Mouse (Mus musculus) heart, postnatal 25 days (tissue): Measurements from ENCODE around the gene Rassf4. TPM values are rescaled to one million over a fixed set of nuclear protein-coding genes. Genes with fewer than 3 reads are reported as not detected.
A peak's percentile ranks its signal among the peaks of the same experiment; 100 is the strongest.

Experiments
- DNase-seq: peaks from one replicate; pipeline ENCODE4 v3.0.0; 2022; ENCODE audit warnings: low spot score
- intact Hi-C: fragments of 180-260 bp; cut with DNase I; formaldehyde crosslinking; loops from one replicate; pipeline ENCODE4 v1.15.1; 2025
- total RNA-seq, 2 experiments: library from RNA; stranded (reverse); gene quantifications; 2 replicates each; pipeline ENCODE4 v1.2.3; 2021

Gene Rassf4
- total RNA-seq, 2 experiments from 2014 or later = 5.8 to 8.2 TPM

DNA sequence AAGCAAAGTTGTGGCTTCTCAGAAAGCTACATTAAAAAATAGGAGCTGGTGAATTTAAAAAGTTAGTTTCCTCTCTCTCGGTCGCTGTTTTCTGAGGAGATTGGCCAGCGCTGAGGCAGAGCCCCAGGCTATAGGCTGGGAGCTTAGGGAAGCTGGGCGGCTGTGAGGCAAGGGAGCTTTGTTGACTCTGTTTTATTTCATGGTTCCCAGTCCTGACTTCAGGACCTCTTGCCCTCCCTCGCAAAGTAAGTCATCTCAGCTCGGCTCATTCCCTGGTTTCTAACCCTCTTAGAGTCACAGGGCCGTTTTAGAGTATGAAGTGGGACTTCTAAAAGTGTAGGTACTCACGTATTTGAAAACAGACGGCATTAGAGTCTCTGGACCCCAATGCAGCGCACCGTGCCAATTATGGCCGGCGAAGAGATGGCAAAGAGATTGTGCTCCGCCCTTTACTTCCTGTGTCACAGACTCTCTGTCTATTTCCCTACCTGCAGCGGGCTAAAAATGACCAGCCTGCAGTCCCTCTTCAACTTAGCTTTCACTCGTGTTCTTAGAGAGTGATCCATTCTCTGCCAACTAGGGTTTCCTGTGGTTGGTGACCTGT, 633 bp upstream of the Rassf4 start:
- no peak for DNase-seq
- intact Hi-C loops = no loop called here

- intact Hi-C loops = no loop called here
- no peak for DNase-seq
Observed at GRCm38 (mm10) chr6:116672349-116672748, 1.4 kb downstream of the Rassf4 start.

GRCm38 (mm10) chr6:116671768-116672167, 2.0 kb downstream of the Rassf4 start:
- intact Hi-C loops = no loop called here
- no peak for DNase-seq

GRCm38 (mm10) chr6:116671031-116671430, 2.7 kb downstream of the Rassf4 start:
- intact Hi-C loops = no loop called here
- DNase-seq = no peak

- DNase-seq = no peak
- intact Hi-C loops = no loop called here
Observed at GRCm38 (mm10) chr6:116670144-116670543, 3.6 kb downstream of the Rassf4 start.

DNA sequence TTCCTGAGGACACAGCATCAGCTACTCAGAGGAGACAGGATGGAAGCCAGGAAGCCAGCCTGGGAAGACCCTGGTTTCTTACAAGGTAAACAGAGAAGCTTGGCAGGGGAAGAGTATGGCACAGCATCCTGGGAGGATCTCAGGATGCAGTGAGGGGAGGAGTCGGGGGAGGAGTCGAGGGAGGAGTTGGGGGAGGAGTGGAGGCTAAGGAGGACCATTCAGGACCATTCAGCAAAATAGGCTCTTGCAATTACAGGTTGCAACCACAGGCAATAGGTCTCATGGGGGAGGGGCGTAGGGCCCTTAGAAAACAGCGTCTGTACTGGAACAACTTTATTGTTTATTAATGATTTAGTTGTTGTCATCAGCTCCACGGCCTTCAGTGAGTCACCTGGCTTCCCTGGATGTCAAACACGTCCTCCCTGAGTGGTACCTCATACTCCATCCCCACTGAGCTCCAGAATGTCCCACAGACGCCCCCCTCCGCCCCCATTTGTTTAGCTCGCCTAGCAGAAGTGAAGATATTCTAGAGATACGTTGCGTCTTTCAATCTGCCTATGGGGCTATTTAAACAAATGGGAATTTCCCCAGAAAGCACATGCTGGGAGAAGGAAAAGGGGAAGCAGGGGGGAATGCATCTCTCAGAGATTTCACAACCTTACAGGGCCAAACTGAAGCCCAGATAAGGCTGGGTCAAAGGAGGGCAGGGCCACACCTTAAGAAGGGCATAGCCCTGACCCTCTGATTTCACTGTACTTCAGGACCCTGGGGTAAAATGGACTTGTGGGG, 4.9 kb downstream of the Rassf4 start:
- intact Hi-C loops = no loop called here
- no peak for DNase-seq

GRCm38 (mm10) chr6:116667382-116667781, 6.4 kb downstream of the Rassf4 start:
- intact Hi-C loops = no loop called here

DNA sequence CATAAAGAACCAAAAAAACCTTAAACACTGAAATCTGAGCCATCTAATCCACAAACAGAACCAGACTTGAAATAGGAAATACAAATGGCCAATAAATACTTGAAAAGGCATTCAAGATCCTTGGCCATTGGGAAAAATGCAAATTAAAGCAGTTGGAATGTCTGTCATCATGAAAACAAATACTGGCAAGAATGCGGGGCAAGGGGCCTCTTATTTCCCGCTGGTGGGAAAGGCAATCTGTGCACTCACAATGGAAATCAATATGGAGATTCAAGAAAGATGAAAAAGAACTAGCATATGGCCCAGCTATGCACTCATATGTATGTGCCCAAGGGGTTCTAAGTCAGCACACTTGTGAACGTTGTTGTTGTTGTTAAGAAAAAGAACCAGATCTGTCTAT, 6.9 kb downstream of the Rassf4 start:
- DNase-seq = no peak
- intact Hi-C loops = no loop called here

More at GRCm38 (mm10) chr6:116667382-116667781, 6.4 kb downstream of the Rassf4 start:
- DNase-seq = no peak

DNA sequence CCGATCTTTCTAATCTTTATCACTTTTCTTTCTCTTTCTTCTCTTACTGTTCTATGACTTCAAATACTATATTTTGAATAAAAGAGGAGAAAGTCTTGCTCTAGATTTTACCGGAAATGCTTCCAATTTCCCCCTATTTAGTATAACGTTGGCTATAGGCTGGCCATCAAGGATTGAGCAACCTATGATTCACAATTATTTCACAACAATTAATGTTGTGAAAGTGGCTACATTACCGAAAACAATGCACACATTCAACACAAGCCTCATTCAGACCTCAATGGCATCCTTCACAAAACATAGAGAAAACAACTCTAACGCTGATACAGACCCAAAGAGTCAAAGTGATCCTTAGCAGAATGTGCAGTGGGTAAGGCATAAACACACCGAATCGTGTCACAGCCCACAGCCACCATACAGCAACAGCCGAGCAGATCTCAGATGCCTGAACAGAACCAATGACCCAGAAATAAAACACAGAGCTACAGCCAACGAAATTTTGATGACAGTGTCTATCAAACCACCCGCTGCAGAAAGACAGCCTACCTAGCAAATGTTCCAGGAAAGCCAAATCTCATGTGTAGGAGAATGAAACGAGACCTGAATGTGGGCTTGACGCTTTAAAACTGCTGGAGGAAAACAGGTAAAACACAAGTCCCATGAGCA, 7.5 kb downstream of the Rassf4 start:
- no peak for DNase-seq

GRCm38 (mm10) chr6:116664830-116665229, 8.9 kb downstream of the Rassf4 start:
- DNase-seq = no peak
- intact Hi-C loops = no loop called here

More for the DNA sequence above, 7.5 kb downstream of the Rassf4 start:
- intact Hi-C loops = no loop called here

GRCm38 (mm10) chr6:116664031-116664430, 9.7 kb downstream of the Rassf4 start:
- intact Hi-C loops = no loop called here
- no peak for DNase-seq

- intact Hi-C loops = no loop called here
- no peak for DNase-seq
Observed at GRCm38 (mm10) chr6:116663364-116663763, 10.4 kb downstream of the Rassf4 start.

GRCm38 (mm10) chr6:116653684-116654454, 19.9 kb downstream of the Rassf4 start:
- DNase-seq = no peak
- intact Hi-C loops = loop anchor here (5.0 to 10.0 kb wide), 4 partner anchors 37 to 1171 kb away; no protein-coding TSS in a partner anchor

DNA sequence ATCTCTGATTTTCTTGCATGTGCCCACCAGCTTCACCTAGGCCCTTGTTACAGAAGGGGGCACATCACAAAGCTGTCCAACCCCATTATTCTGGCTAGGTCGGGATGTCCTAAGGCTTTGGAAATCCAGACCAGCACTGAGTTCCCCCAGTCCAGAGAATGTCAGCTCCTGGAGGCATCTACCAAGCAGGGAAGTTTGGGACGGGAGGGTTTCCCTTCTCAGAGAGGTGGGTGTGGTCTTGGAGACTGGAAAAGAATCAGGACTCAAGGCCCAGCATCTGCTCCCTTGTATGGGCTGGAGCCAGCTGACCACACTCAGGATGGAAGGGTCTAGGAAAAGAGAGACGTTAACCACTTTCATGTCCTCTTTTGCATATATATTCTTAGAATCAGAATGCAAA, 20.6 kb downstream of the Rassf4 start:
- intact Hi-C loops = loop anchor here (5.0 to 10.0 kb wide), 4 partner anchors 36 to 1172 kb away; no protein-coding TSS in a partner anchor
- DNase-seq = no peak

DNA sequence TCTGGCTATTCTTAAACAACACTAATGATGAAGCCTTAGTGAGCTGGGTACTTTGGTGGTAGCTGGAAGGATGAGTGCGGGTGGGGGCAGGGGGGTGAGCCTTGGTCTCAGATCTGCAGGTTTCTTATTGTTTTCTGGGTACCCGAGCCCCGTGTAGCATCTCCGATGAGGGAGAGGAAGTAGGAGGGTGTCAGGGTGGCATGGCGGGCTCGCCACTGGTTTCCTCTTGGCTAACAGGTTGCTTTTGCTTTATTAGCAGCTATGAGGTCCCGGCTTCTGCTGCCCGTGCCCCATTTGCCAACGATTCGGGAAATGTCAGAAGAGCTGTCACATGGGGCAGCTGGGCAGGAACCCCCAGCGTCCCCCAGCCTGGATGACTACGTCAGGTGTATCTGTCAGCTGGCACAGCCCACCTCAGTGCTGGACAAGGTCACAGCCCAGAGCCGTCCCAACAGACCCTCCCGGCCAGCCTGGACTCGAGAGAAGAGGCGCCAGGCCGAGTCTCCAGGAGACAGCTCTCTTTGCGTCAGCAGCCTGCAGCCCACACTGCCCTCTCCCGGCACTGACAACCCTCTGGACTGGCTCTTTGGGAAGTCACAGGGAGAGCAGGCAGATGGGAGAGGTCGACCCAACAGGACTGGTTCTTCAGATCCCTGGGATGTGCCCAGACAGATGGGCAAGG, 22.2 kb downstream of the Rassf4 start:
- DNase-seq = peak; percentile 51
- intact Hi-C loops = loop anchor here (5.0 to 10.0 kb wide), 4 partner anchors 34 to 1173 kb away; no protein-coding TSS in a partner anchor

GRCm38 (mm10) chr6:116650406-116650805, 23.3 kb downstream of the Rassf4 start, which contains the start of gene Depp1:
TSS of gene Depp1 (plus strand) at chr6:116650609.
- intact Hi-C loops = loop anchor here (1.0 to 10.0 kb wide), 5 partner anchors 18 to 1174 kb away; no protein-coding TSS in a partner anchor

GRCm38 (mm10) chr6:116649811-116650210, 23.9 kb downstream of the Rassf4 start:
- no peak for DNase-seq
- intact Hi-C loops = loop anchor here (1.0 to 10.0 kb wide), 6 partner anchors 18 to 1415 kb away; no protein-coding TSS in a partner anchor

More at GRCm38 (mm10) chr6:116650406-116650805, 23.3 kb downstream of the Rassf4 start, which contains the start of gene Depp1:
- peak; percentile 68 for DNase-seq

DNA sequence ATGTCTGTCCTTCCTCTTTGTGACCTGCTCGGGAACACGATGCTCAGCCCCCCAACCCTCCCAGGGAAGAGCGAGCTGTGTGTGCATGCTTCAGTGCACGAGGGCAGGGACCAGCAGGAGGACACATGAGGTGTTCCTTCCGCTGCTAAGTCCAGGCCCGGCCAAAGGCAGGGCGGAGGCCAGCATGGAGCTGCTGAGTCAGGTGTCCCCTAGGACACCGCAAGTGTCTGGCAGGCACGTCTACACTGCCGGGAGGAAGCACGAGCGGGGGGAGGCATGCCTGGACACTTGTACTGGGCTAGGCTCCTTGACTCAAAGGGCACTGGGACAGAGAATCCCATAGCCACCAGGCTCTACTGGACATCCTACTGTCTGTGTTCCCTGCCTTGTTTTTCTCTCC, 26.0 kb downstream of the Rassf4 start:
- intact Hi-C loops = loop anchor here (10.0 kb wide), 1 partner anchor 1413 kb away; no protein-coding TSS in a partner anchor
- DNase-seq = peak; percentile 78

- DNase-seq = peak; percentile 58
- intact Hi-C loops = loop anchor here (1.0 to 10.0 kb wide), 2 partner anchors 9 to 1410 kb away; no protein-coding TSS in a partner anchor
Observed at GRCm38 (mm10) chr6:116644335-116644734, 29.4 kb downstream of the Rassf4 start.
